Mouse (Mus musculus) intestine, embryonic 14.5 days (tissue): ENCODE results near the gene Nucb1. TPM values are rescaled to one million over a fixed set of nuclear protein-coding genes. Genes with fewer than 3 reads are reported as not detected.
"Not testable (repeated sequence)": the region's sequence is repeated elsewhere in the genome, so short reads cannot be mapped to it uniquely, and the experiment has no call there.

Source experiments
- ATAC-seq: fragments of 200-750 bp; cut with Nextera tagmentation; replicated peaks from 2 replicates; pipeline ENCODE4 v1.8.0; 2017; ENCODE audit warnings: low read depth, moderate number of reproducible peaks, moderate TSS enrichment, moderate library complexity; ENCODE audit not compliant: low FRiP score, low TSS enrichment
- DNase-seq: peaks from one replicate; pipeline ENCODE4 v3.0.0-alpha.2; 2018; ENCODE audit warnings: low spot score
- H3K27ac ChIP-seq: fragments of 300-500 bp; sonication (generic); 2 replicates; pipeline ENCODE4 v1.5.1; 2014; ENCODE audit warnings: low read depth, mild to moderate bottlenecking, control low read depth
- H3K27me3 ChIP-seq: fragments of 300-500 bp; sonication (generic); replicated peaks from 2 replicates; pipeline ENCODE4 v1.6.1; 2014; ENCODE audit warnings: low read length, control low read depth; ENCODE audit not compliant: control insufficient read depth, insufficient read depth
- H3K36me3 ChIP-seq: fragments of 300-500 bp; sonication (generic); 2 replicates; pipeline ENCODE4 v1.6.1; 2014; ENCODE audit warnings: low read length, control low read depth; ENCODE audit not compliant: control insufficient read depth, insufficient read depth
- H3K4me1 ChIP-seq: fragments of 300-500 bp; sonication (generic); replicated peaks from 2 replicates; pipeline ENCODE4 v1.6.1; 2014; ENCODE audit warnings: low read length, control low read depth, mixed read lengths; ENCODE audit not compliant: control insufficient read depth, insufficient read depth
- H3K4me2 ChIP-seq: fragments of 300-500 bp; sonication (generic); 2 replicates; pipeline ENCODE4 v1.6.1; 2014; ENCODE audit warnings: low read length
- H3K4me3 ChIP-seq: fragments of 300-500 bp; sonication (generic); 2 replicates; pipeline ENCODE4 v1.5.1; 2014; ENCODE audit warnings: low read depth, low read length, control low read depth, mixed read lengths
- H3K9ac ChIP-seq: fragments of 300-500 bp; sonication (generic); 2 replicates; pipeline ENCODE4 v1.6.1; 2014; ENCODE audit warnings: mild to moderate bottlenecking, low read length
- H3K9me3 ChIP-seq: fragments of 300-500 bp; sonication (generic); 2 replicates; pipeline ENCODE4 v1.6.1; 2016; ENCODE audit warnings: low read length, control low read depth; ENCODE audit not compliant: control insufficient read depth
- WGBS: fragments of 180-500 bp; shearing (Covaris S2); extraction: QIAGEN DNeasy Blood & Tissue Kit; methylation state at CpG from one replicate; pipeline ENCODE4 v1.1.7; 2014; 5-methylcytosine and 5-hydroxymethylcytosine counted together
- polyA plus RNA-seq: library from polyadenylated mRNA; unstranded; fragments of >200 nt; fragmentation: Nextera tagmentation; extraction: Ambion mirVana; gene quantifications from 2 replicates; pipeline ENCODE4 v1.2.1, GENCODE M21; 2014

Nucb1 gene
- polyA plus RNA-seq, 1 experiment from 2014 or later = 192 TPM

DNA sequence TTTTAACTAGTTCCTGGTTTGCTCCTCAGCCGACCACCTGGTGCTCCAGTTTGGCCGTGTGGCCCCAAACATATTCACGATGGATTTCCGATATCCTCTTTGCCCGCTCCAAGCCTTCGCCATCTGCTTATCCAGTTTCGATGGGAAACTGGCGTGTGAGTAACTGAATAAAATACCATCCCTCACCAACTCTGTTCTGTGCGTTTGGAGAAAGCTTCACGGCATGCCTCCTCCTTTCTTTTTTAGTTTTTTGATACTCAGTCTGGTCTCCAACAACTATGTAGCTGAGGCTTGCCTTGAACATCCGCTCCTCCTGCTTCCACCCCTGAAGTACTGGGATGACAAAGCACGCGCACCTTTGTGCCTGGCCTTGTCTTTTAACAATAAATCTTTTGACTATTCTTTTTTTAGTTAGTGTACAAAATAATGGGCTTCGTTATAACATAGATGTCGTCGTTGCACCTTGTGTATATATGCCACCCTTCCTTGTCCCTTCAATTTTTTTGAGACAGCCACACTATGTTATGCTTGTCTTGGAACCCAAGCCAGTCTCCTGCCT is 12.1 kb upstream of the Nucb1 start:
- 57% methylated on average over 16 of the region's 16 CpGs for WGBS
- Histone ChIP-seq H3K9me3 (no peaks in the 10 kb centered on the region), H3K27ac (peak overlapping the region; percentile 86; the same call in 1 of the 2 replicates), H3K4me1 (peaks cover 32% of the 10 kb centered on the region), H3K4me2 (peak overlapping the region; percentile 50), H3K4me3 (peak overlapping the region; percentile 50), H3K27me3 (no peaks in the 10 kb centered on the region), H3K9ac (0 out of 2 replicates have a peak overlapping the region, but pooled peaks have one; percentile 58), H3K36me3 (peaks cover 9% of the 10 kb centered on the region; the same call in 1 of the 2 replicates)
- DNase-seq (no peak), ATAC-seq (no peak)

DNA sequence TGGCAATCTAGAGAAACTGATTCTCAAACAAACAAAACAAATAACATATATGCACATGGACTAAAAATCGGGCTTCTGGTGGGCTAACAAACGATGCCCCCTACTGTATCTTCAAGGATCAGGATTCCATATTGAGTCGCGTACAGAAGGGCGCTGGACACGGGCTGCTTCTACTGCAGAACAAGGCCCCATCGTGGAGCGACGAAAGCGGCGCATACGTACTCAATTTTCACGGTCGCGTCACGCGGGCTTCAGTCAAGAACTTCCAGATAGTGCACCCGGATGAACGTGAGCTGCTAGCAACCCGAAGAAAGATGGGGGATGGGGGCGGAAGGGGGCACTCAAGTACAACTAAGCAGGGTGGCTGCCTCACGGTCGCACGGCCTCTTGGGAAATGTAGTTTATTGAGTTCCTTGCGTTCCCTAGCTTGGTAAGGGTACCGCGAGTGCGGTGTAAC is 11.6 kb upstream of the Nucb1 start:
- H3K36me3 ChIP-seq = peaks cover 9% of the 10 kb centered on the region; the same call in 1 of the 2 replicates
- ATAC-seq (peak; percentile 56; the same call in 1 of the 2 replicates), DNase-seq (peak; percentile 93)
- H3K4me1 ChIP-seq = peaks cover 32% of the 10 kb centered on the region
- H3K27me3 ChIP-seq = no peaks in the 10 kb centered on the region
- under 1% methylated on average over 28 of the region's 28 CpGs for WGBS
- H3K4me3 ChIP-seq = peak overlapping the region; percentile 50
- H3K27ac ChIP-seq = peak overlapping the region; percentile 86
- H3K9ac ChIP-seq = peak overlapping the region; percentile 58
- no peaks in the 10 kb centered on the region for H3K9me3 ChIP-seq
- peak overlapping the region; percentile 50 for H3K4me2 ChIP-seq

DNA sequence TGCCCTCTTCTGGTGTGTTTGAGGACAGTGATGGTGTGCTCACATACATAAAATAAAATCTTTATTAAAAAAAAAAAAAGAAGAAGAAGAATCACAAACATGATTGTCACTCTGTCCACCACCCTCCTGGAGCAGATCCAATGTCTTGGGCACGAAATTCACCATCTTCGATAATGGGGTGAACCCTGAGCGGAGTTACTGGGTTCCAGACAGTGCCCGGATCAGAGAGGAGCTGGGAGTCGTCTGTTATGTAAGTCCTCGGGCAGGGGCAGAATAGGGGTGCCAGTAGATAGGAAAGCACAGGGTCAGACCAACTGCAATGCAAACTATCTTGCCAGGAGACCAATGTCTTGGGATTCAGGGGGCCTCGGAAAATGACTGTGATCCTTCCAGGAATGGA is 10.4 kb upstream of the Nucb1 start:
- no peak overlapping the region for H3K9ac ChIP-seq
- peaks cover 9% of the 10 kb centered on the region; the same call in 1 of the 2 replicates for H3K36me3 ChIP-seq
- H3K4me3 ChIP-seq = no peak overlapping the region
- H3K4me1 ChIP-seq = peaks cover 32% of the 10 kb centered on the region
- no peaks in the 10 kb centered on the region for H3K9me3 ChIP-seq
- no peak for ATAC-seq
- H3K4me2 ChIP-seq = no peak overlapping the region
- H3K27me3 ChIP-seq = no peaks in the 10 kb centered on the region
- H3K27ac ChIP-seq = no peak overlapping the region
- no peak for DNase-seq
- 92% methylated on average over 7 of the region's 7 CpGs for WGBS

DNA sequence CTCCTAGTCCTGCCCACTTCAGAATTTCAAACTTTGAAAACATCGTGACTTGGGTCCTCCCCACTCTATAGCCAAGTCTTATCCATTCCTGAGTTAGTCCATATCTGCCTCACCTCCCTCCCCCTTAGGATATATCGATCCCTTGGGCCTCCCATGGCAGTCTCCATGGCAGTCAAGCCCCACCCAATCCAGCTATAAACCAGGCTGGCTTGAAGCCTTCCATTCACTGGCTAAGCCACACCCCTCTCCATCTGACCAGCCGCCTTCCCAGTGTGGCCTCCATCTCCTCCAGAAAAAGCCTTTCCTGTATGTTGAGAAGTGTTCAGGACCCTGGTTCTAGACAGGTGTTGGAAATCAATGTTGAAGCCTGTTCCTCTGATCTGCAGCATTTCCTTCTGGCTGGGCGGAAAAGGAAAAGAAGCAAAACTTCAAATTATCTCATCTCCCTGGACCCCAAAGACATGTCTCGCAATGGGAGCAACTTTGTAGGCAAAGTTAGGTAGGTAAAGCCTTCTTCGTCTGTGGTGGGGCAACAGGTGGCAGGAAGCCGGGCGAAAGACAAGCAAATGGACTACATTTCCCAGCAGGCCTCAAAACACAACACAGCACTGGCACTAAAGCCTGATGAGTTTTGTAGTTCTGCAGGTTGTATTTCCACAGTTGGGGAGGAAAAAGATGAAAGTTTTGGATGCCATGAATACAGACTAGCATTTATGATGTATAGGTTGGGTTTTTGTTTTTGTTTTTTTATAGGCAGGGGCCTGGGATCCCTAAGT is 9.3 kb upstream of the Nucb1 start:
- Histone ChIP-seq H3K27ac (no peak overlapping the region), H3K4me2 (no peak overlapping the region; the same call in 1 of the 2 replicates), H3K36me3 (peaks cover 9% of the 10 kb centered on the region; the same call in 1 of the 2 replicates), H3K4me3 (no peak overlapping the region), H3K9ac (no peak overlapping the region), H3K4me1 (peaks cover 27% of the 10 kb centered on the region), H3K9me3 (no peaks in the 10 kb centered on the region), H3K27me3 (no peaks in the 10 kb centered on the region)
- 74% methylated on average over 8 of the region's 8 CpGs for WGBS
- no peak for DNase-seq
- peak; percentile 21; the same call in 1 of the 2 replicates for ATAC-seq

DNA sequence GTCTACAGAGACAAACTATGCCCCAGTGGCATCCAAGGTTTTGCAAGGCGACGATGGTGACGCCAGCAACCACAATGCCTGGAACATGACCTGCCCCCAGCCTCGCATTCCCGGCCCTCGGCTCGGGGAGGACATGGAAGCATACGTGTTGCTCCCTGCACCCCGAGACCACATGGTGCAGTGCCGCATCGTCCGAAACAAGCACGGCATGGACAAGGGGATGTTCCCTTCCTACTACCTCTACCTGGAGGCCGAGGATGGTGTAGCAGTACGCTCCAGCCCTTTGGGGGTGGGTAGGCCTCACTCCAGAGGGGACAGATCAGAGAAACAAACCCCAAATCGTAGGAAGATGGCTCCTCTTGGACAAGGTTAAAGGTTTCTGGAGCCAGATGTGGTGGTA is 8.4 kb upstream of the Nucb1 start:
- no peak overlapping the region for H3K9ac ChIP-seq
- 93% methylated on average over 16 of the region's 16 CpGs for WGBS
- no peak overlapping the region for H3K4me3 ChIP-seq
- DNase-seq (no peak), ATAC-seq (no peak)
- H3K4me2 ChIP-seq = no peak overlapping the region
- no peaks in the 10 kb centered on the region for H3K9me3 ChIP-seq
- H3K4me1 ChIP-seq = peaks cover 24% of the 10 kb centered on the region
- H3K36me3 ChIP-seq = peaks cover 8% of the 10 kb centered on the region; the same call in 1 of the 2 replicates
- H3K27ac ChIP-seq = no peak overlapping the region
- H3K27me3 ChIP-seq = no peaks in the 10 kb centered on the region

DNA sequence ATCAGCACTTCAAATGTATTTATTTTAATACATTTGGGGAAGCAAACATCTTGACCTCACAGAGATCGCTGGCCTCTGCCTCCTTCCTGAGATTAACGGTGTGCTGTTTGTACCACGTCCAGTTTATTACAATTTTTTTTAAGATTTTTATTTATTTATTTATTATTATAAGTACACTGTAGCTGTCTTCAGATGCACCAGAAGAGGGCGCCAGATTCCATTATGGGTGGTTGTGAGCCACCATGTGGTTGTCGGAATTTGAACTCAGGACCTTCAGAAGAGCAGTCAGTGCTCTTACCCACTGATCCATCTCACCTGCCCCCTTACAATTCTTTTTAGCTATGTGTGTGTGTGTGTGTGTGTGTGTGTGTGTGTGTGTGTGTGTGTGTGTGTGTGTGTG is 6.6 kb upstream of the Nucb1 start:
- not testable (repeated sequence) for H3K4me1 ChIP-seq, ATAC-seq, H3K36me3 ChIP-seq, H3K4me3 ChIP-seq, H3K9me3 ChIP-seq, H3K27me3 ChIP-seq, H3K27ac ChIP-seq, H3K4me2 ChIP-seq, DNase-seq, H3K9ac ChIP-seq
- WGBS = 73% methylated on average over 5 of the region's 5 CpGs

DNA sequence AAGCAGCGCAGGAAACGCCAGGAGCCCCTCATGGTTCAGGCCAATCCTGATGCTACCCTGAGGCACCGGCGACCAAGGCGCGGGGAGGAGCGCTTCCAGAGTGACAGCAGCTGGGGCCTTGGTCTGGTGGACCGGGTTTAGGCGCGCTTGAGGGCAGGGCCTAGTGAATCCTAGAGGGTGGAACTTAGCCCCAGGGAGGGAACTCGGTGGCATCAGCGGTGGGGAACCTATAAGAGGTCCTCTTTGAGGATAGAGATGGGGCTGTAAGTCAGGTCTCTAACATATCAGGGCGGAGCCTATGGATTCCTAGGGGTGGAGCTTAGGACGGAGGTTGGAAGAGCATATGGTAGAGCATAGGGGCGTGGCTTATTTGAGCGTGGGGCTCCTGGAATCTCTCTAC is 5.2 kb upstream of the Nucb1 start:
- no peak overlapping the region for H3K9ac ChIP-seq
- no peaks in the 10 kb centered on the region for H3K36me3 ChIP-seq
- H3K27ac ChIP-seq = peak overlapping the region; percentile 75
- no peaks in the 10 kb centered on the region for H3K9me3 ChIP-seq
- 22% methylated on average over 16 of the region's 16 CpGs for WGBS
- no peak for DNase-seq
- H3K27me3 ChIP-seq = no peaks in the 10 kb centered on the region
- H3K4me2 ChIP-seq = peak overlapping the region; percentile 36
- no peak overlapping the region for H3K4me3 ChIP-seq
- ATAC-seq = peak; percentile 41
- H3K4me1 ChIP-seq = peaks cover 10% of the 10 kb centered on the region

DNA sequence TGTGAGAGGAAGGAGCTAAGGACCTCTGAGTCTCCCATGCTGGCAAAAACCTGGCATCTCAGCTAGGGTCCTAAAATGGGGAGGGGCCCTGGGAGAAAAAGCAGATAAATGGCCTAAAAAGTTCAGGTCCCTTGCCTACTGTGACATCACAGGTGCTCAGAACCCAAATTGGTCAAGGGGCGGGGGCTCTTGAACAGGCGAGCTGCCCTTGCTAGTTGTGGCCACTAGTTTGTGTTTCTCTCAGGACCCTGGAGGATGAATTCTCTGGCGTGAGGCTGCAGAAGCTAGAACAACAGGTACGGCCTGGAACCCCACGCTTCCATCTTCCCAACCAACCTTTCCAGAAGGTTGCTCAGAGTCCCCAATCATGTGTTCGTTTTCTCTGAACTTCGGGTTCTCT is 4.2 kb upstream of the Nucb1 start:
- H3K27ac ChIP-seq = peak overlapping the region; percentile 75
- ATAC-seq (no peak), DNase-seq (no peak)
- no peaks in the 10 kb centered on the region for H3K27me3 ChIP-seq
- H3K9ac ChIP-seq = no peak overlapping the region
- WGBS = 87% methylated on average over 7 of the region's 7 CpGs
- no peaks in the 10 kb centered on the region for H3K36me3 ChIP-seq
- H3K4me3 ChIP-seq = no peak overlapping the region
- peaks cover 8% of the 10 kb centered on the region for H3K4me1 ChIP-seq
- H3K4me2 ChIP-seq = no peak overlapping the region
- H3K9me3 ChIP-seq = no peaks in the 10 kb centered on the region
